Mouse (Mus musculus) liver, embryonic 14.5 days (tissue): ENCODE measurements around the gene Bnc1. TPM values are rescaled to one million over a fixed set of nuclear protein-coding genes. Genes with fewer than 3 reads are reported as not detected.

Experiments used
- ATAC-seq: fragments of 200-750 bp; cut with Nextera tagmentation; 2 replicates; pipeline ENCODE4 v1.8.0; 2017; ENCODE audit warnings: moderate number of reproducible peaks, mild to moderate bottlenecking, moderate library complexity; ENCODE audit not compliant: insufficient read depth
- DNase-seq, 3 experiments: peaks; one replicate each; pipeline ENCODE4 v3.0.0-alpha.2; 2012 to 2013; ENCODE audit warnings: low read depth in 3 of 3, low spot score in 3 of 3
- H3K27ac ChIP-seq: fragments of 300-500 bp; sonication (generic); 2 replicates; pipeline ENCODE4 v1.5.1; 2014; ENCODE audit warnings: moderate library complexity, mild to moderate bottlenecking, control low read depth, inconsistent platforms
- H3K27me3 ChIP-seq: fragments of 300-500 bp; sonication (generic); 2 replicates; pipeline ENCODE4 v1.6.1; 2014; ENCODE audit warnings: mild to moderate bottlenecking, low read length, moderate library complexity; ENCODE audit not compliant: control insufficient read depth, insufficient read depth
- H3K36me3 ChIP-seq: fragments of 300-500 bp; sonication (generic); replicated peaks from 2 replicates; pipeline ENCODE4 v1.6.1; 2014; ENCODE audit warnings: low read depth; ENCODE audit not compliant: control insufficient read depth, insufficient read depth
- H3K4me1 ChIP-seq, 2 experiments: fragments of 200-500 bp in 1 of 2; fragments of 300-500 bp in 1 of 2; sonication (generic) in 1 of 2; replicated peaks; 2 replicates each; pipeline ENCODE4 v1.6.1; 2012 to 2014; ENCODE audit warnings: antibody characterized with exemption in 1 of 2, inconsistent platforms in 1 of 2, low read length in 1 of 2; ENCODE audit not compliant: control insufficient read depth in 2 of 2, insufficient read depth in 2 of 2
- H3K4me2 ChIP-seq: fragments of 300-500 bp; sonication (generic); 2 replicates; pipeline ENCODE4 v1.6.1; 2014; ENCODE audit warnings: low read depth, mild to moderate bottlenecking, control low read depth, moderate library complexity
- H3K4me3 ChIP-seq, 2 experiments: fragments of 200-500 bp in 1 of 2; fragments of 300-500 bp in 1 of 2; sonication (generic) in 1 of 2; 2 replicates each; pipeline ENCODE4 v1.5.1; 2012 to 2014; ENCODE audit warnings: low read depth in 2 of 2, low read length in 2 of 2, mild to moderate bottlenecking in 2 of 2, control low read depth in 1 of 2, inconsistent platforms in 1 of 2, moderate library complexity in 1 of 2; ENCODE audit not compliant: insufficient read depth in 1 of 2
- H3K9ac ChIP-seq: fragments of 300-500 bp; sonication (generic); replicated peaks from 2 replicates; pipeline ENCODE4 v1.6.1; 2014; ENCODE audit warnings: mild to moderate bottlenecking, control low read depth, moderate library complexity
- H3K9me3 ChIP-seq: fragments of 300-500 bp; sonication (generic); 2 replicates; pipeline ENCODE4 v1.6.1; 2016; ENCODE audit warnings: low read length, mixed read lengths; ENCODE audit not compliant: control insufficient read depth
- CTCF ChIP-seq: IDR thresholded peaks from 2 replicates; pipeline ENCODE4 v1.5.1; 2016; ENCODE audit warnings: antibody characterized with exemption, low read depth, control low read depth
- EP300 ChIP-seq: IDR thresholded peaks from 2 replicates; pipeline ENCODE4 v1.6.1; 2016; ENCODE audit warnings: antibody characterized with exemption, low read depth
- WGBS: fragments of 180-500 bp; shearing (Covaris S2); extraction: QIAGEN DNeasy Blood & Tissue Kit; methylation state at CpG from one replicate; pipeline ENCODE4 v1.1.7; 2014; ENCODE audit not compliant: insufficient replicate concordance; 5-methylcytosine and 5-hydroxymethylcytosine counted together
- polyA plus RNA-seq, 2 experiments: library from polyadenylated mRNA; depleted of rRNA in 1 of 2; stranded (reverse) in 1 of 2; unstranded in 1 of 2; fragments of >200 nt; fragmentation: Nextera tagmentation in 1 of 2; extraction: Ambion mirVana in 1 of 2; gene quantifications; 2 replicates each; pipeline versions ENCODE4 v1.2.1 to v1.2.3; 2012 to 2014

Gene Bnc1
- polyA plus RNA-seq, 2 experiments, result 0.27 to 0.28 TPM

DNA sequence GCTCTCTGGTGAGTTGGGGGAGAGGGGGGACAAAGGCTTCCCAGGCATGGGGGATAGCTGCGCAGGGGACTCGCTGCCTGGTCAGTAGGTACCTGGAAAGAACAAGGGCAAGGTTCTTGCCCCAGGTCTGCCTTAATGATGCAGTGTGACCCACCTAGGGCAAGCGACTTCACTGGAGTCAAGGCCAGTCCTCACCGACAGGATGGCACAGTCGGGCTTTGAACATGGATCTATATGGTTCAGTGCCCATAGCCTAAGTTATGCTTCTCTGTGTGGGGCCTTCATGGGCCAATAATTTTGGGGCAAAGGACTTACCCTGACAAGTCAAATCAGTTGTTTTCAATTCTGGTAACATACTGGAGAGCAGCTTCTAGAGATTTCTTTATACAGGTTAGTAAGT is 57.3 kb downstream of the Bnc1 start:
- DNase-seq, result no peak
- Histone ChIP-seq H3K4me2 (no peak overlapping the region), H3K4me1 (no peaks in the 10 kb centered on the region), H3K27ac (no peak overlapping the region), H3K27me3 (peaks cover 55% of the 10 kb centered on the region), H3K4me3 (no peak overlapping the region), H3K9ac (no peak overlapping the region), H3K9me3 (no peaks in the 10 kb centered on the region), H3K36me3 (no peaks in the 10 kb centered on the region)
- TF ChIP-seq CTCF (no peak), EP300 (no peak)
- ATAC-seq, result no peak
- 10% methylated on average over 5 of the region's 5 CpGs for WGBS

DNA sequence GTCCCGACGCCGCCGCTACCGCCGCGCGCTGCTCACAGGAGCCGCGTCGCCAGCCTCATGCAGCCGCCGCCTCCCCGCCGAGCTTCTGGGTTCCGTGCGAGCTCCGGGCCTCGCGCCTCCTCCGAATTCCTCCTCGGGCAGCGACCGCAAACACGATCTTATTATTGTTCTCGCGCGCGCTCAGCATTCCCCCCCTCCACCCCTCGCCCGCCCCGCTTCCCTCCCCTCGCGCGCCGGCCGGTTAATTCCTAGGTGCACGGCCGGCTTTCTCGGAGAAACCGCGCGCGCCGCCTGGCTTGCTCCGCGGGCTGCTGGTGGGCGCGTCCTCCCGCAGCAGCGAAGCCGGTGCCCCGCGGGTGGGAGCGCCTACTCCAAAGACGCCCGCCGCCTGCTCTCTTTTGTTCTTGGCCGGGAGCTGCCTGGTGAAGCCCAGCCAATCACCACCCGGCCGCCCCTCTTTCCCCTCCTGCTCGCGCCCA is 57.8 kb downstream of the Bnc1 start, which contains the start of gene Hdgfl3:
Gene Hdgfl3, minus strand, starts transcription at position 207 of the 479 bp plus-strand sequence.
- under 1% methylated on average over 51 of the region's 63 CpGs for WGBS
- no peak within 1 kb of the TSS for H3K9ac ChIP-seq
- no peak within 1 kb of the TSS for H3K27ac ChIP-seq
- no peaks in the 10 kb centered on the region for H3K9me3 ChIP-seq
- DNase-seq (no peak), ATAC-seq (no peak)
- TF ChIP-seq CTCF (no peak), EP300 (no peak)
- peak within 1 kb of the TSS; percentile 43 to 47 for H3K4me3 ChIP-seq
- no peaks in the 10 kb centered on the region for H3K4me1 ChIP-seq
- no peaks in the 10 kb centered on the region for H3K36me3 ChIP-seq
- H3K4me2 ChIP-seq, result peak within 1 kb of the TSS; percentile 44
- H3K27me3 ChIP-seq, result peaks cover 55% of the 10 kb centered on the region

- peaks cover 55% of the 10 kb centered on the region for H3K27me3 ChIP-seq
- no peak overlapping the region for H3K9ac ChIP-seq
- under 1% methylated on average over 94 of the region's 103 CpGs for WGBS
- no peaks in the 10 kb centered on the region for H3K36me3 ChIP-seq
- peak overlapping the region; percentile 44 for H3K4me2 ChIP-seq
- ATAC-seq (no peak), DNase-seq (no peak)
- TF ChIP-seq CTCF, result no peak
- no peak for TF ChIP-seq EP300
- peak overlapping the region; percentile 43 to 47 for H3K4me3 ChIP-seq
- H3K27ac ChIP-seq, result no peak overlapping the region
- no peaks in the 10 kb centered on the region for H3K9me3 ChIP-seq
- no peaks in the 10 kb centered on the region for H3K4me1 ChIP-seq
Observed at GRCm38 (mm10) chr7:81933601-81934266, 58.4 kb downstream of the Bnc1 start.

GRCm38 (mm10) chr7:81933061-81933600 is 59.0 kb downstream of the Bnc1 start:
- ATAC-seq (no peak), DNase-seq (no peak)
- Histone ChIP-seq H3K27ac (no peak overlapping the region), H3K4me2 (peak overlapping the region; percentile 44; the same call in 1 of the 2 replicates), H3K27me3 (peaks cover 55% of the 10 kb centered on the region), H3K4me1 (no peaks in the 10 kb centered on the region), H3K9ac (no peak overlapping the region), H3K4me3 (peak overlapping the region; percentile 43 to 47), H3K9me3 (no peaks in the 10 kb centered on the region), H3K36me3 (no peaks in the 10 kb centered on the region)
- no peak for TF ChIP-seq CTCF
- no peak for TF ChIP-seq EP300
- WGBS, result 11% methylated on average over 23 of the region's 23 CpGs

DNA sequence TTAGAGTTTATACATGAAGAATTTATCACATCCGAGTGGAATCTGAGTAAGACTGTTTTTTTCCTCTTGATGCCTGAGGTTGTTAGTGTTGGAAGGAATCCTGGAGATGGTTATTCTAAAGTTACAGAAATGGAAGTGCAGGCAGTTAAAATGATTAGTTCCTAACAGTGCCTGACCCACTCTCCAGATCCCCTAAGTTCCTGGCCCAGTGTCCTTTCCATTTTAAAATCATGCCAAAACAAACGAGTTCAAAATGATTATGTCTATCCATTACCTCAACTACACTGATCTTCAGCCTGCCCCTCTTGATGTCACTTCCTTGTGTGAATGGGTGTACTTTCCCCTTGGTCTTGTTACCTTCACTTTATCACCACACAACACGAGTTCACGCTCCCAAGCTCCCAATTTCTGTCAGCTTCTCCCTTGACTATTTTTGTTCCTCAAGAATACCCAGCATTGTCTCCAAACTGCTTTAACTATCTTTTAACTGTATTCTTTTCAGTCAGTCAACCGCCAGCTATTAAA is 59.5 kb downstream of the Bnc1 start:
- Histone ChIP-seq H3K4me2 (0 out of 2 replicates have a peak overlapping the region, but pooled peaks have one; percentile 44), H3K27me3 (peaks cover 55% of the 10 kb centered on the region), H3K4me1 (no peaks in the 10 kb centered on the region), H3K36me3 (no peaks in the 10 kb centered on the region), H3K9ac (no peak overlapping the region), H3K9me3 (no peaks in the 10 kb centered on the region), H3K4me3 (no peak overlapping the region), H3K27ac (no peak overlapping the region)
- ATAC-seq (no peak), DNase-seq (no peak)
- no peak for TF ChIP-seq CTCF
- WGBS, result 45% methylated on average over 5 of the region's 5 CpGs
